Mouse (Mus musculus) midbrain, embryonic 10.5 days (tissue): ENCODE results near the gene Srd5a1. TPM values are rescaled to one million over a fixed set of nuclear protein-coding genes. Genes with fewer than 3 reads are reported as not detected.

Source experiments
- DNase-seq: peaks from one replicate; pipeline ENCODE4 v3.0.0-alpha.2; 2017; ENCODE audit warnings: low spot score
- H3K27ac ChIP-seq: fragments of 300-500 bp; sonication (generic); replicated peaks from 2 replicates; pipeline ENCODE4 v1.5.1; 2016; ENCODE audit warnings: mild to moderate bottlenecking
- H3K27me3 ChIP-seq: fragments of 300-500 bp; sonication (generic); 2 replicates; pipeline ENCODE4 v1.6.1; 2016; ENCODE audit warnings: low read depth, mild to moderate bottlenecking; ENCODE audit not compliant: poor library complexity, severe bottlenecking
- H3K36me3 ChIP-seq: fragments of 300-500 bp; sonication (generic); 2 replicates; pipeline ENCODE4 v1.6.1; 2016; ENCODE audit warnings: mild to moderate bottlenecking, moderate library complexity
- H3K4me1 ChIP-seq: fragments of 300-500 bp; sonication (generic); 2 replicates; pipeline ENCODE4 v1.6.1; 2016
- H3K4me3 ChIP-seq: fragments of 300-500 bp; sonication (generic); 2 replicates; pipeline ENCODE4 v1.5.1; 2016; ENCODE audit warnings: mild to moderate bottlenecking, moderate library complexity
- H3K9me3 ChIP-seq: fragments of 300-500 bp; sonication (generic); replicated peaks from 2 replicates; pipeline ENCODE4 v1.6.1; 2016; ENCODE audit warnings: mild to moderate bottlenecking
- WGBS: fragments of 180-500 bp; shearing (Covaris S2); methylation state at CpG from one replicate; pipeline ENCODE4 v1.1.7; 2016; 5-methylcytosine and 5-hydroxymethylcytosine counted together
- polyA plus RNA-seq: library from polyadenylated mRNA; unstranded; fragments of >200 nt; fragmentation: Nextera tagmentation; extraction: Ambion mirVana; gene quantifications from 2 replicates; pipeline ENCODE4 v1.2.1, GENCODE M21; 2016

The Srd5a1 gene
- polyA plus RNA-seq, 1 experiment from 2014 or later, result 24.8 TPM

- no peak for DNase-seq
- Histone ChIP-seq H3K27me3 (no peaks in the 10 kb centered on the region), H3K36me3 (no peaks in the 10 kb centered on the region), H3K4me3 (no peak overlapping the region), H3K9me3 (no peaks in the 10 kb centered on the region), H3K4me1 (peaks cover 11% of the 10 kb centered on the region), H3K27ac (no peak overlapping the region)
- 84% methylated on average over 9 of the region's 9 CpGs for WGBS
Observed at GRCm38 (mm10) chr13:69562004-69562403, 49.2 kb downstream of the Srd5a1 start.

DNA sequence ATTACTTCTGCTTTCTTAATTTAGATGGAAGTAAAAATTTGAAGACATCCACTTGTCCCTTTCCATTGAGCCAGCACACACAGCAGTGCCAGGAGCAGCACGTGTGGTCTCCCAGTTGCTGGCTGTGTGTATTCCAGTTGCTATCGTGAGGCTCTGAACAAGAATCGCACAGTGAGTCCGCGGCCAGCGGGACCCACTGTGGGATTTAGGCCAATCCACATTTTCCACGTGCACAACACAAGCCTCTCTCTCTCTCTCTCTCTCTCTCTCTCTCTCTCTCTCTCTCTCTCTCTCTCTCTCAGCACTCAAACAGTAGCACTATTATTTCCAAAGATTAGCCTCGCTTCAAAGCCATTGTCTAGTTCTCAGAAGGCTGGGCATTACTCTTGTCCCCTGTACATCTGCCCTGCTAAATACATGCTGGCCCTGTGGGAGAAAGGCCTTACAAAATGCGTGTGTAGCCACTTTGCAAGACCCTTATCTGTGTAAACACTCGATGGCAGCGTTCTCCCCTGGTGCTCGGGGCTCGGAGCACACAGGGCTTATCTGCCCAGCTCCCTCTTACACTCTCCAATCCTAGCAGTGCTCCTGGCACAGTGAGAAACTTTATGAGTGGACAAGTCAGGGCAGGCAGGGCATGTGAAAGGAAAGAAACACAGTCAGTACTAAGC is 51.8 kb downstream of the Srd5a1 start:
- Histone ChIP-seq H3K9me3 (no peaks in the 10 kb centered on the region), H3K27me3 (no peaks in the 10 kb centered on the region), H3K4me3 (no peak overlapping the region), H3K36me3 (no peaks in the 10 kb centered on the region), H3K4me1 (peaks cover 11% of the 10 kb centered on the region), H3K27ac (peak overlapping the region; percentile 73)
- 55% methylated on average over 13 of the region's 13 CpGs for WGBS
- no peak for DNase-seq

GRCm38 (mm10) chr13:69558098-69558660 is 53.1 kb downstream of the Srd5a1 start:
- WGBS, result 85% methylated on average over 6 of the region's 6 CpGs
- H3K4me3 ChIP-seq, result no peak overlapping the region
- no peak overlapping the region for H3K27ac ChIP-seq
- H3K27me3 ChIP-seq, result no peaks in the 10 kb centered on the region
- H3K36me3 ChIP-seq, result no peaks in the 10 kb centered on the region
- H3K4me1 ChIP-seq, result peaks cover 11% of the 10 kb centered on the region
- no peak for DNase-seq
- H3K9me3 ChIP-seq, result no peaks in the 10 kb centered on the region

- no peaks in the 10 kb centered on the region for H3K27me3 ChIP-seq
- no peaks in the 10 kb centered on the region for H3K9me3 ChIP-seq
- no peaks in the 10 kb centered on the region for H3K36me3 ChIP-seq
- H3K27ac ChIP-seq, result no peak overlapping the region
- DNase-seq, result no peak
- H3K4me1 ChIP-seq, result peaks cover 11% of the 10 kb centered on the region
- H3K4me3 ChIP-seq, result no peak overlapping the region
Observed at GRCm38 (mm10) chr13:69556728-69557127, 54.5 kb downstream of the Srd5a1 start.

DNA sequence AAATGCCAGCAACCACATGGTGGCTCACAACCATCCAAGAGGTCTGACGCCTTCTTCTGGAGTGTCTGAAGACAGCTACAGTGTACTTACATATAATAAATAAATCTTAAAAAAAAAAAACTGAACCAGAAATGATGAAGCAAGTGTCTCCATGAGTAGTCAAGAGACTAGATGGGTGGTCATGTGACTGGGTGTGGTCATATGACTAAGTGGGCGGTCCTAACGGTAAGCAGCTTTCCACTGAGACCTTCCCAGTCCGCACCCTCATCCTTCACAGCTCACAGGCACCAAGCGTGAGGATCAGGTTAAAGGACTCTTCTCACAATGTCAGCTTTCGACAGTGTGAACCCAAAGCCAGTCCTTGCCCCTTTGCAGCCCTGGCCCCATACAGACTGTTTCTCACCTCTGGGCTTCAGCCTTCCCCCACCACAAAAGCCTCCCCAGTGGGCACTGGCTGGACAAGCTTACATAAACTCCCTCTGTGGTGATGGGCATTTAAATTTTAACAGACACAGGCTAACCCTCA is 55.2 kb downstream of the Srd5a1 start:
- H3K4me1 ChIP-seq, result peaks cover 11% of the 10 kb centered on the region
- WGBS, result 86% methylated on average over 6 of the region's 6 CpGs
- H3K4me3 ChIP-seq, result no peak overlapping the region
- H3K9me3 ChIP-seq, result no peaks in the 10 kb centered on the region
- H3K36me3 ChIP-seq, result no peaks in the 10 kb centered on the region
- no peak for DNase-seq
- no peak overlapping the region for H3K27ac ChIP-seq
- H3K27me3 ChIP-seq, result no peaks in the 10 kb centered on the region

GRCm38 (mm10) chr13:69555045-69555444 is 56.2 kb downstream of the Srd5a1 start:
- DNase-seq, result no peak
- H3K4me1 ChIP-seq, result peaks cover 11% of the 10 kb centered on the region
- no peak overlapping the region for H3K4me3 ChIP-seq
- H3K9me3 ChIP-seq, result no peaks in the 10 kb centered on the region
- H3K27me3 ChIP-seq, result no peaks in the 10 kb centered on the region
- 30% methylated on average over 8 of the region's 8 CpGs for WGBS
- H3K36me3 ChIP-seq, result no peaks in the 10 kb centered on the region
- no peak overlapping the region for H3K27ac ChIP-seq

- no peak for DNase-seq
- H3K9me3 ChIP-seq, result no peaks in the 10 kb centered on the region
- H3K4me3 ChIP-seq, result no peak overlapping the region
- no peak overlapping the region for H3K27ac ChIP-seq
- no peaks in the 10 kb centered on the region for H3K27me3 ChIP-seq
- H3K4me1 ChIP-seq, result peaks cover 3% of the 10 kb centered on the region
- no peaks in the 10 kb centered on the region for H3K36me3 ChIP-seq
- 80% methylated on average over 9 of the region's 9 CpGs for WGBS
Observed at GRCm38 (mm10) chr13:69554255-69554654, 57.0 kb downstream of the Srd5a1 start.

DNA sequence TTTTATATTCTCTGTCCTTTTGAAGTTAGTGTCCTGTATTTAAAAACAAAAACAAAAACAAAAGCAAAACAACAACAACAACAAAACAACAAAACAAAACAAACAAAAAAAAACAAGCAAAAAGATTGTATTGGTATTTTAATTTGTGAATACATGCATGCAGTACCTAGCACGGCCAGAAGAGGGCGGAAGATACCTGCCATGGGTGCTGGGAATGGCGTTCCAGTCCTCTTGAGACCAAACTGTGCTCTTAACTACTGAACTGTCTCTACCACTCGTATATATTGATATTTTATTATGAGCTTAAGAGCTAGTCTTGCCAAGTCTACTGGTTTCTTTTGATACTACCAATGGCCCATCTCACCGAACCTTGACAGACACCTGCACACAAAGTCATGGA is 58.2 kb downstream of the Srd5a1 start:
- no peaks in the 10 kb centered on the region for H3K9me3 ChIP-seq
- H3K4me3 ChIP-seq, result no peak overlapping the region
- H3K27ac ChIP-seq, result no peak overlapping the region
- H3K4me1 ChIP-seq, result no peaks in the 10 kb centered on the region
- H3K27me3 ChIP-seq, result no peaks in the 10 kb centered on the region
- no peaks in the 10 kb centered on the region for H3K36me3 ChIP-seq
- 24% methylated on average over 5 of the region's 5 CpGs for WGBS
- peak; percentile 58 for DNase-seq

- no peak for DNase-seq
- no peaks in the 10 kb centered on the region for H3K27me3 ChIP-seq
- H3K4me3 ChIP-seq, result no peak overlapping the region
- H3K9me3 ChIP-seq, result no peaks in the 10 kb centered on the region
- H3K36me3 ChIP-seq, result no peaks in the 10 kb centered on the region
- WGBS, result 85% methylated on average over 2 of the region's 2 CpGs
- no peaks in the 10 kb centered on the region for H3K4me1 ChIP-seq
- H3K27ac ChIP-seq, result no peak overlapping the region
Observed at GRCm38 (mm10) chr13:69550831-69551230, 60.4 kb downstream of the Srd5a1 start.

GRCm38 (mm10) chr13:69549980-69550379 is 61.3 kb downstream of the Srd5a1 start:
- Histone ChIP-seq H3K27me3 (no peaks in the 10 kb centered on the region), H3K27ac (no peak overlapping the region), H3K9me3 (no peaks in the 10 kb centered on the region), H3K4me3 (no peak overlapping the region), H3K36me3 (no peaks in the 10 kb centered on the region), H3K4me1 (no peaks in the 10 kb centered on the region)
- no peak for DNase-seq
- 46% methylated on average over 8 of the region's 8 CpGs for WGBS

GRCm38 (mm10) chr13:69547488-69548180 is 63.6 kb downstream of the Srd5a1 start:
- WGBS, result 72% methylated on average over 16 of the region's 16 CpGs
- H3K36me3 ChIP-seq, result no peaks in the 10 kb centered on the region
- no peak for DNase-seq

GRCm38 (mm10) chr13:69545019-69545418 is 66.2 kb downstream of the Srd5a1 start:
- Histone ChIP-seq H3K4me3 (no peak overlapping the region), H3K36me3 (no peaks in the 10 kb centered on the region), H3K27me3 (peaks cover 15% of the 10 kb centered on the region), H3K4me1 (peaks cover 27% of the 10 kb centered on the region), H3K9me3 (no peaks in the 10 kb centered on the region), H3K27ac (0 out of 2 replicates have a peak overlapping the region, but pooled peaks have one; percentile 14)
- DNase-seq, result peak; percentile 69
- WGBS, result 18% methylated on average over 3 of the region's 3 CpGs

More at GRCm38 (mm10) chr13:69547488-69548180, 63.6 kb downstream of the Srd5a1 start:
- H3K4me1 ChIP-seq, result peaks cover 17% of the 10 kb centered on the region
- no peak overlapping the region for H3K4me3 ChIP-seq
- H3K27me3 ChIP-seq, result peaks cover 15% of the 10 kb centered on the region
- H3K27ac ChIP-seq, result no peak overlapping the region
- no peaks in the 10 kb centered on the region for H3K9me3 ChIP-seq

DNA sequence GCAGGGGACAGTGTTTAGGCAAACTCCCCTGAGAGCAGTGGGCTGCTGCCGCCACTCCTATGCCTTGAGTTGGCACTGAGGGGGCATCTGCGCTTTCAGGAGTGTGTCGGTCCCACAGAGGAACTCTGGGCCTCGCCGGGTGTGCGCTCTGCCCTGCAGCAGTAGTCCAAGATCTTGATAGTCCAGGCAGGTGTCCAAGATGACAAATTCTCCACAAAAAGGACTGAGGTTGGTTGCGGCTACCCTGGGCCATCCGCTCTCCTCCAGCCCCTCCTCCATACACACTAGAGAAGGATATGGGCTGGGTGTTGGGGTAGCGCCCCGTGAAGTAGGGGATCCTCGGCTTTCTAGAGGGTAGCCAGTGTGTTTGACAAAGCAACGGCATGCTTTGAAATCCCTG is 67.6 kb downstream of the Srd5a1 start:
- H3K9me3 ChIP-seq, result no peaks in the 10 kb centered on the region
- no peaks in the 10 kb centered on the region for H3K36me3 ChIP-seq
- WGBS, result 64% methylated on average over 12 of the region's 12 CpGs
- no peak overlapping the region for H3K27ac ChIP-seq
- 0 out of 2 replicates have a peak overlapping the region, but pooled peaks have one; percentile 11 for H3K4me3 ChIP-seq
- H3K4me1 ChIP-seq, result peaks cover 38% of the 10 kb centered on the region
- no peak for DNase-seq
- peaks cover 23% of the 10 kb centered on the region for H3K27me3 ChIP-seq
